Mouse (Mus musculus): ENCODE data around the gene Tdrd1. TPM values are rescaled to one million over a fixed set of nuclear protein-coding genes. Genes with fewer than 3 reads are reported as not detected.

Gene Tdrd1
- polyA plus RNA-seq (2017; shearing (Covaris generic)) = under 1 TPM in 1 of 2 experiments, not detected in 1; 0.12 TPM

DNA sequence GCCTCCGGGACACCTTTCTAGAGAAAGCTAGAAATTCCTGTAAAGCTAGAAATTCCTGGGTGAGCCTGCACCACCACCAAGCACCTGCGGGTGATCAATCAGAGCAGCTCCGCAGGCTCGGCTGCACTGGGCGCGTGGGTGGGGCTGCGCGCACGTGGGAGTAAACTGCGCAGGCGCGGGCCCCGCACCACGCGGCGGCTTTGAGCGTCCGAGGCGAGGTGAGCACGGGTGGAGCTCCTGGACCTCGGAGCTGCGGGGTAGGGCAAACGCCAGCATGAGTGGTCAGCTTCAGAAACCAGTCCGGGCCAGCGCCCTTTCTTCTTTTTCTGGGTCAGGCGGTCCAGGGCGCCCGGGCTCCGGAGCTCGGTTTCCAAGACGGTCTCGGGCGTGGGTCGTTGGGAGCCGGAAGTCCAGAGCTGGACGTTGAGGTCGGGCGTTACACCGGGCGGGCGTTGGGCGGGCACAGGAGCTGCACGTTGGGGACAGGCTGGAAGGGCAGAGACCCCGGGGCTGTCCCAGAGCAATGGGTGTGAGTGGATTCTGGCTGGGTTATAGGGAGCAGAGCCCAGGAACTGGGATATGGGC, at the start of gene Tdrd1:
TSS of gene Tdrd1 (plus strand) at position 163 of the 585 bp plus-strand sequence.

DNA sequence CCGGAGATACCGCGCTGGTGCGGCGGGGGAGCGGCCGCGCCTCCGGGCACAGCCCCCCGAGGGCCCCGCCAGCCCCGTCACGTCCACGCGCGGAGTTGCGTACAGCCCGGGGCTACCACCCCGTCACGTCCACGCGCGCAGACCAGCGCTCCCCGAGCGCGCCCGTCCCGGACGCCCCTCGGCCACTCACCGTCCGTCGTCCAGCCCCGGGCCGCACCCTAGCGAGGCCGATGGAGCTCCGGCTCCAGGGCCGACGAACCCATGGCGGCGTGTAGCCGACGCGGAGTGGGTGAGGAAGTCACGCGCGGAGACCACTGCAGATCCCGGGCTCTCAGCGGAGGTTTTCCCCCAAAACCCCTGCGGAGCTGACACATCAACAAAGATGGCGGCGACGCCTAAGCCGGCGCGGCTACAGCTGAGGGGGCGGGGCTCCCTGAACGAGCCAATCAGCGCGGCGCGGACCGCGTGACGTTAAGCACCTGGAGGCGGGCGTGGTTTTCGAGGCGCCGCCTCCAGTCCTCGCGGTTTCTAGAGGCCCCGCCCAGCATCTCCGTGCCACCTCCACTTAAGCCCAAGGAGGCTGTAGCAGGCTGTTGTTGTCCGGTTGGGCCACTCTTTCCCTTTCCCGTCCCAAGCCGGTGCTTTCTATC, 4.1 kb upstream of the Tdrd1 start, which contains the start of gene Ccdc186:
TSS of gene Ccdc186 (minus strand) at position 393 of the 650 bp plus-strand sequence.

DNA sequence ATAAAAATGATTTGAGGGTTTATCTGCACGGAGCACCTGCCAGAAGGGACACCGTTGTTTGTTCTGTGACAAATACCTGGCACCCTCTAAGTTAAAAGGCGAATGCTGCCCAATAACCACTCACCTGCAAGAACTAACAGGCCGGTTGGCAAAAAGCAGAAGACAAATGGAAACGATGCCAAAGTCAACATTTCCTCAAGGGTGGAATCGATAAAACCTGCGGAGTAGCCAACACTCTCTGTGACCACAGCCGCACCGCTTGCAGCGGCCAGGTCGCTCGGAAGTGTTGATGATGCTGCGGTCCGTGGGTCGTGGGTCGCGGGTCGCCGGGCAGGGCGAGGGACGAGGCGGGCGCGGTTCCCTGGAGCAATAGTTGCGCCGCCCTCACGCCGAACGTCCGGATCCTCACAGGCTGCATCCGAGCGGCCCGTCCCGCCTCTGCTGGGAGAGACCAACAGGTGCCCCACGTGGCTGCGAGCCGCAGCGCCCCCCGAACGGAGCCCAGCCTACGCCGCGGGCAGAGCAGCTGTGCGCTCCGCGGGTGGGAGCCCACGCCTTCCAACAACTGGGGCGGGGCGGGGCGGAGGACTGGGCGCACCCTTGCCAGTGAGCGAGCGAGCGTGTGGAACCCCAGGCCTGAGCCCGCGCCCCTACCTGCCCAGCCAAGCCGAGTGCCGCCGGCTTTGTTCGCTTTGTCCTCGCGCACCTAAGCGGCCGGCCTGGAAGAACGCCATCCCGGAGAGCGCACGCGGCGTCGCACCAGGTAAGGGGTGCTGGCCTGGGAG, 48.0 kb downstream of the Tdrd1 start, which contains the start of gene Vwa2:
TSS of gene Vwa2 (plus strand) at position 434 of the 785 bp plus-strand sequence.

Other genes starting within 250 kb of the Tdrd1 start
- under 1 TPM in 1 of 2 experiments, not detected in 1; 0.23 TPM for gene Adrb1, start 104.0 kb upstream of the Tdrd1 start, polyA plus RNA-seq (2017; shearing (Covaris generic))
- 10 to 100 TPM; 18.2 to 19.0 TPM for gene Ccdc186, start 4.0 kb upstream of the Tdrd1 start, polyA plus RNA-seq (2017; shearing (Covaris generic))
- gene Vwa2, start 48.0 kb downstream of the Tdrd1 start, polyA plus RNA-seq (2017; shearing (Covaris generic)) = not detected
- under 1 TPM in 1 of 2 experiments, not detected in 1; 0.12 TPM for gene Afap1l2, start 182.0 kb downstream of the Tdrd1 start, polyA plus RNA-seq (2017; shearing (Covaris generic))

Data from activated CD4-positive, CD25-positive, alpha-beta regulatory T cell (primary cell).